Mouse (Mus musculus) cerebellum, adult 18-20 months (tissue): ENCODE measurements at regions not wholly inside any gene's neighbourhood (a gene's known extent, or its start where the extent isn't known, plus 50 kb on each side); places are given as distances from the start of the nearest gene placed in this dataset.
"Not testable (repeated sequence)": the region's sequence is repeated elsewhere in the genome, so short reads cannot be mapped to it uniquely, and the experiment has no call there.

Source experiments
- DNase-seq, 2 experiments: peaks; one replicate each; pipeline ENCODE4 v3.0.0; 2021

DNA sequence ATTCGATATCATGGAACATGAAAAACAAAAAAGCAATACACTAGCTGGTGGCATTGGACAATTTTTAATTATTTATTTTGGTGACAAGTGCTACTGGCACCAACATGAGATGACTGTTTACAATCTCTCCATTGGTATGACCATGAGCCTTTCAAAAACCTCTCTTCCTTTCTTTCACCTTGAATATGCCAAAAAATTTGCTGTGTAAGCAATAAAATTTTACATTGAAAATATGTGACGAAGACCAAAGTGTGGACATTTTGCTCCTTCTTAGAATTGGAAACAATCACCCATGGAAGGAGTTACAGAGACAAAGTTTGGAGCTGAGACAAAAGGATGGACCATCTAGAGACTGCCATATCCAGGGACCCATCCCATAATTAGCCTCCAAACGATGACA is 83.4 kb upstream of the Gm49339 start:
- not testable (repeated sequence) for DNase-seq

- peak; percentile 35 to 44 for DNase-seq
These were observed 75.3 kb upstream of the Gm49339 start for GRCm38 (mm10) chr10:51405141-51405540.

DNA sequence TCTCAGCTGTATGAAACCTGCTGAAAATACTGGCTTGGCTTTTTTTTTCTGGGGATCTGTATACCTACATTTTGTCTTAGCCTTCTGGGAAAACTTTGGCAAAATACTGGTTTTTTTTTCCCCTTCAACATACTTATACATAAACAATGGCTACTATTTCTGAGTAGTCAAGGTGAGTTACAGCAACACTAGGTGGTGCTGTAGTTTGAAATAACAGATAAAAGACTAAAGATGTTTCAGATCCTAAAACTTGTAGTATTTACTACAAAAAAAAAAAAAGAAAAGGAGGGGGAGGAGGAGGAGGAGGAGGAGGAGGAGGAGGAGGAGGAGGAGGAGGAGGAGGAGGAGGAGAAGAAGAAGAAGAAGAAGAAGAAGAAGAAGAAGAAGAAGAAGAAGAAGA is 67.6 kb upstream of the Gm49339 start:
- no peak for DNase-seq

DNA sequence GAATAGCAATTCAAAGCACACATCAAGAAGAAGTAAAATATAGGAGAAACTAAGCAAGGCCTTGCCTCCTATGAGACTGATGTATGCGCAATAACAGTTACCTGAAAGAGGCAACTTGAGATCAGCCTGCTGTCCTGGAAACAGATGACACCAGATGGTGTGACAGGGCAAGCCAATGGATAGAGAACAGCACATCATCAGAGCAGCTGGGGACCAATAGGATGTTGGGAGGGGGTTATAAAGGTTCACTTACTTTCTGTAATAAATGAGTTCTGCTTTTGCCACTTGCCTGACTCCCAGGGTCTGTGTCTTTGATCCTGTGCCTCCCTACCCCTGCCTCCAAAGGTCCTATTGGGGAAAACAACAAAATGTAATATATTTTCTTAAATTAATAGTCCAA is 65.9 kb upstream of the Gm49339 start:
- DNase-seq = no peak

GRCm38 (mm10) chr10:51416723-51417122 is 63.7 kb upstream of the Gm49339 start:
- DNase-seq = no peak

- no peak for DNase-seq
These were observed 63.0 kb upstream of the Gm49339 start for GRCm38 (mm10) chr10:51417221-51417911.

GRCm38 (mm10) chr10:51418550-51418949 is 61.9 kb upstream of the Gm49339 start:
- no peak for DNase-seq

GRCm38 (mm10) chr10:51422501-51422900 is 57.9 kb upstream of the Gm49339 start:
- DNase-seq = no peak
